Mouse (Mus musculus): ENCODE results near the gene Sulf2. TPM values are rescaled to one million over a fixed set of nuclear protein-coding genes. Genes with fewer than 3 reads are reported as not detected.
"Not testable (repeated sequence)": the region's sequence is repeated elsewhere in the genome, so short reads cannot be mapped to it uniquely, and the experiment has no call there.

Sulf2 gene
- polyA plus RNA-seq, 1 experiment from 2014 or later: 188 TPM

DNA sequence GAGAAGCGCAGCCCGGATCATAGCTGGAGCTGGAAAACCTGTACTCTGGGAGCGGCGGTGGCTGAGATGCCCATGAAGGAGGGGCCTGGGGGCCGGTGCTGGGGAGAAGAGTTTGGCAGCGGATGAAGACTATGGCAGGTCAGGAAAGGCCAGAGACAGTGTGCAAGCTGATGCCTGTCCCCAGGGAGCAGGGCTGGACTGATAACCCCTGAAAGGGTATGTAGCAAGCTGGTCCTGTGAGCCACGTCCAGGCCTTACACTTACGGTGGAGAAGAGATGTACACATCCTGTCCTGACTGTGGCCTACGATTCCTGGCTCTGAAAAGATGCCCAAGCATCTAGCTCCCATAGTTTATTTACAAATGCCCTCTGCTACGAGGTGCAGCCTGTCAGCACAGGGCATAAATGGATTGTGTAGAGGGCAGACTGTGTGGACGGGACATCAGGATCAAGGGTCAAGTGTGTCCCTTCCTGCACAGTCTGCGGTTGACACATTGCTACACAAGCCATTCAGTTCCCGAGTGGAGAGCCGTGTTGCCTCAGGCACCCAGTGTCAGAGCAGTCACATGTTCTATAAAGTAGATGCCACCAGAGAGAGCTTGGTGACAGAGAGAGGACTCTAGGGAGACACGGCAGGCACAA is 57.0 kb downstream of the Sulf2 start:
- H3K4me1 ChIP-seq: peaks cover 15% of the 10 kb centered on the region
- H3K27me3 ChIP-seq (ENCODE audit: low read depth, poor library complexity, severe bottlenecking): no peaks in the 10 kb centered on the region
- H3K27ac ChIP-seq: no peak overlapping the region
- no peaks in the 10 kb centered on the region for H3K9me3 ChIP-seq (replicated peaks)
- H3K4me3 ChIP-seq: no peak overlapping the region
- WGBS: 83% methylated on average over 15 of the region's 15 CpGs
- no peak for DNase-seq (ENCODE audit: low spot score)
- peaks cover 98% of the 10 kb centered on the region for H3K36me3 ChIP-seq

- no peak for DNase-seq (ENCODE audit: low spot score)
- Histone ChIP-seq H3K27me3 (ENCODE audit: low read depth, poor library complexity, severe bottlenecking) (no peaks in the 10 kb centered on the region), H3K4me3 (no peak overlapping the region), H3K36me3 (peaks cover 98% of the 10 kb centered on the region), H3K9me3 (replicated peaks) (no peaks in the 10 kb centered on the region), H3K4me1 (peaks cover 12% of the 10 kb centered on the region), H3K27ac (no peak overlapping the region)
- WGBS: 88% methylated on average over 18 of the region's 18 CpGs
Measured at GRCm38 (mm10) chr2:166097443-166098291, 57.8 kb downstream of the Sulf2 start.

DNA sequence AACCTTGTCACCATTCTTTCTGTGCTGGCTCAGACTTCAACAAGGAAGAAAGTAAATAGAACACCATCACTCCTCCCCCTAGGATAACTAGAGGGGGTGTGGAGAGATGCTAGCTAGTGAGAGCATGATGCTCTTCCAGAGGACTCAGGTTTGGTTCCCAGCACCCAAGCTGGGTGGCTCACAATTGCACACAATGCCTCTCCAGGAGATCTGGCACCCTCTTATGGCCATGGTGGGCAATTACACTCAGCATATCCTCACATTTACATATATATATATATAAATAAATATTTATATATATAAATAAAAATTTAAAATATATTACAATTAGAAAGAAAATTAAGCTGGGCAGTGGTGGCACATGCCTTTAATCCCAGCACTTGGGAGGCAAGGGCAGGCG is 58.6 kb downstream of the Sulf2 start:
- Histone ChIP-seq H3K27me3 (ENCODE audit: low read depth, poor library complexity, severe bottlenecking) (no peaks in the 10 kb centered on the region), H3K4me1 (peaks cover 17% of the 10 kb centered on the region), H3K27ac (no peak overlapping the region), H3K9me3 (replicated peaks) (no peaks in the 10 kb centered on the region), H3K36me3 (peaks cover 98% of the 10 kb centered on the region), H3K4me3 (no peak overlapping the region)
- 100% methylated on average over 1 of the region's 1 CpGs for WGBS
- DNase-seq (ENCODE audit: low spot score): no peak

GRCm38 (mm10) chr2:166096300-166096699 is 59.2 kb downstream of the Sulf2 start:
- H3K4me3 ChIP-seq: no peak overlapping the region
- no peak overlapping the region for H3K27ac ChIP-seq
- no peaks in the 10 kb centered on the region for H3K9me3 ChIP-seq (replicated peaks)
- DNase-seq (ENCODE audit: low spot score): no peak
- 92% methylated on average over 6 of the region's 6 CpGs for WGBS
- H3K4me1 ChIP-seq: peaks cover 22% of the 10 kb centered on the region
- peaks cover 98% of the 10 kb centered on the region for H3K36me3 ChIP-seq
- H3K27me3 ChIP-seq (ENCODE audit: low read depth, poor library complexity, severe bottlenecking): no peaks in the 10 kb centered on the region

GRCm38 (mm10) chr2:166092412-166092811 is 63.1 kb downstream of the Sulf2 start:
- H3K27ac ChIP-seq: no peak overlapping the region
- WGBS: 93% methylated on average over 6 of the region's 6 CpGs

DNA sequence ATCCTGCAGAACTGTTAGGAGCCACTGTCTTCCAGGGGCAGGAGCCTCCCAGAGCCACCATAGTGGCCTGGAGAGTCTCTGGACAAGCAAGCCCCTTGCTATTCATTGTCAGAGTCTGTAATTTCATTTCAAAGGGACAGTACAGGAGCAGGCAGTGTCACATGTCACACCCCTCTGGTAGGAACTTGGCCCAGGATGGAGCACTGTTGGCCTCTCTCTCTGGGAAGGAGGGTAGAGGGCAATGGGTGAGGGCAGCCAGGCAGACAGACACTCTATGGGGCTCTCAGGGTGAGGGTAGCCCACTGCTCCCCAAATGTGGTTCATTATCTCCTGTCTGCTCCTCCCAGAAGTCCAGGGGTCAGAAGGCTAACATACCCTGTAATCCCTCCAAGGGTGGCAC is 63.9 kb downstream of the Sulf2 start:
- 0 out of 2 replicates have a peak overlapping the region, but pooled peaks have one; percentile 21 for H3K27ac ChIP-seq
- no peak for DNase-seq (ENCODE audit: low spot score)
- H3K4me1 ChIP-seq: peaks cover 30% of the 10 kb centered on the region
- peaks cover 100% of the 10 kb centered on the region for H3K36me3 ChIP-seq
- H3K27me3 ChIP-seq (ENCODE audit: low read depth, poor library complexity, severe bottlenecking): no peaks in the 10 kb centered on the region
- H3K9me3 ChIP-seq (replicated peaks): no peaks in the 10 kb centered on the region
- H3K4me3 ChIP-seq: no peak overlapping the region

More at GRCm38 (mm10) chr2:166092412-166092811, 63.1 kb downstream of the Sulf2 start:
- H3K4me3 ChIP-seq: no peak overlapping the region
- H3K9me3 ChIP-seq (replicated peaks): no peaks in the 10 kb centered on the region
- H3K27me3 ChIP-seq (ENCODE audit: low read depth, poor library complexity, severe bottlenecking): no peaks in the 10 kb centered on the region
- DNase-seq (ENCODE audit: low spot score): no peak
- peaks cover 30% of the 10 kb centered on the region for H3K4me1 ChIP-seq
- H3K36me3 ChIP-seq: peaks cover 99% of the 10 kb centered on the region

DNA sequence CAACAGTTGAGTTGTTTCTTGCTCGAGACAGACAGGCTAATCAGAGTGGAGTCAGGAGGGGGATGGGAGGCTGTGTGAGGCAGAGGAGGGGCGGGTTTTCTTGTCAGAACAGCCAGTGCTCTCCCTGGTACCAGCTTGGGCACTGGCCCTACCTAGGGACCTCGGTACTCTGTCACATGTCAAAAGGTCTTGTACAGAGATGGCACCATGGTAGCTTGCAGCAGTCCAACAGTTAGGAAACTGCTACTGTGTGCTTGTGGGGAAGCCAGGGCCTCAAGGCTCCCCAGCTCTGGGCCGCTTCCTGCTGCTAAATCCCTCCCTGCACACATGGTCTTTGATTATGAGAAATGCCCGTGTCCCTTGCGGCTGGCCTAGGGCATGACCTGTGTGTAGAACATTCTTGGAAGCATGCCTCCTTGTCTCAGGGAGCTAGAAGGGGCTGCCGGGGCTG is 65.3 kb downstream of the Sulf2 start:
- H3K27me3 ChIP-seq (ENCODE audit: low read depth, poor library complexity, severe bottlenecking): no peaks in the 10 kb centered on the region
- H3K4me3 ChIP-seq: no peak overlapping the region
- peaks cover 100% of the 10 kb centered on the region for H3K36me3 ChIP-seq
- DNase-seq (ENCODE audit: low spot score): peak; percentile 55
- no peaks in the 10 kb centered on the region for H3K9me3 ChIP-seq (replicated peaks)
- peaks cover 30% of the 10 kb centered on the region for H3K4me1 ChIP-seq
- peak overlapping the region; percentile 37; the same call in 1 of the 2 replicates for H3K27ac ChIP-seq
- WGBS: 31% methylated on average over 7 of the region's 7 CpGs

DNA sequence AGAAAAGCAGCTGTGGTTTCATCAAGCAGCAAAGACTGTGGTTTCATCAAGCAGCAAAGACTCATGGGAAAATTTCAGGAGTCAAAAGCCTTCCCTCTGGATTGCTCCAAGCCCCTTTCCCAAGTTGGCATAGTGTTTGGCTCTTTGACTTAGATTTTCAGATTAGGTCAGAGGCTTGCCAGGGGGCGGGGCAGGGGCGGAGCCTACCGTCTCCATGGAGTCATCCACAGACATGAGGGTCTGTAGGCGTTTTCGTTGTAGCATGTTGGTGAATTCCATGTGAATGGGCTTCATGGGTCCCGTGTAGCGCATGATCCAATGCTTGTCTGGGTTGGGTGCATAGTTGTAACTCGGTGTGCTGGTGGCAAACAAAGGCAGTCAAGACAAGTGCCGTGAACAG is 66.5 kb downstream of the Sulf2 start:
- 90% methylated on average over 9 of the region's 9 CpGs for WGBS
- no peaks in the 10 kb centered on the region for H3K9me3 ChIP-seq (replicated peaks)
- no peak overlapping the region for H3K27ac ChIP-seq
- peaks cover 30% of the 10 kb centered on the region for H3K4me1 ChIP-seq
- no peaks in the 10 kb centered on the region for H3K27me3 ChIP-seq (ENCODE audit: low read depth, poor library complexity, severe bottlenecking)
- no peak for DNase-seq (ENCODE audit: low spot score)
- no peak overlapping the region for H3K4me3 ChIP-seq
- H3K36me3 ChIP-seq: peaks cover 99% of the 10 kb centered on the region

DNA sequence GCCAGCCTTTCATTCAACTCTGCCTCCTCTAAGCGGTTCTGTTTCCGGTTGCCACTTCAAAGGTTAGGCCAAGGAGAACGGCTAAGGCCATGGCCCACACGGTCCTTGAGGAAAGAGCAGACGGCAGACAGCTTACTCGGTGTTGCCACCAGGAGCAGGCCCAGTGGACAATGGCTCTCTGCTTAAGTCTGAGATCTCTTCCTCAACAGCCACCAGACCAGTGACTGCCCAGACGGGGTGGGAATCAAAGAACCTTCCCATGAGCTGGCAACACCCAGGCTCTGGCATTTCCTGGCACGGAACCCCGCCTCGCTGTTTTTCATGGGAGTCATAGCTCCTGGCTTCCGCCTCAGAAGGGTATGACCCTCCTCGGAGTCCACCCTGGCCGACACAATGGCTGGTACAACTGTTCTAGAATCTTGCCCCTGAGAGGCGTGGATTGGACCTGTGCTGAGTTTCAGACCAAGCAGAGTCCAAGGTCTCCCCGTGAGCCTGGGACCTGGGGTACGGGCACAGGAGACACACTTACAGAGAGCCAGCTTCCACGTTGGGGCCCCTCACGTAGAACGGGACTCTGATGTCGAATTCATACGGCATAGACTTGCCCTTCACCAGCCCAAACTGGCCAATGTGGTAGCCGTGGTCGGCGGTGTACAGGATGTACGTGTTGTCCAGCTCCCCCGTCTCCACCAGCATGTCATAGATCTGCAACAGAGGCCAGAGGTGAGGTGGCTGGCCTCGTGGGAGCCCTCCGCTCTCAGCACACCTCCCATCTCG is 68.8 kb downstream of the Sulf2 start:
- peaks cover 18% of the 10 kb centered on the region for H3K4me1 ChIP-seq
- H3K4me3 ChIP-seq: no peak overlapping the region
- no peaks in the 10 kb centered on the region for H3K27me3 ChIP-seq (ENCODE audit: low read depth, poor library complexity, severe bottlenecking)
- no peak for DNase-seq (ENCODE audit: low spot score)
- no peaks in the 10 kb centered on the region for H3K9me3 ChIP-seq (replicated peaks)
- peaks cover 99% of the 10 kb centered on the region for H3K36me3 ChIP-seq
- H3K27ac ChIP-seq: 0 out of 2 replicates have a peak overlapping the region, but pooled peaks have one; percentile 38
- 92% methylated on average over 29 of the region's 29 CpGs for WGBS

DNA sequence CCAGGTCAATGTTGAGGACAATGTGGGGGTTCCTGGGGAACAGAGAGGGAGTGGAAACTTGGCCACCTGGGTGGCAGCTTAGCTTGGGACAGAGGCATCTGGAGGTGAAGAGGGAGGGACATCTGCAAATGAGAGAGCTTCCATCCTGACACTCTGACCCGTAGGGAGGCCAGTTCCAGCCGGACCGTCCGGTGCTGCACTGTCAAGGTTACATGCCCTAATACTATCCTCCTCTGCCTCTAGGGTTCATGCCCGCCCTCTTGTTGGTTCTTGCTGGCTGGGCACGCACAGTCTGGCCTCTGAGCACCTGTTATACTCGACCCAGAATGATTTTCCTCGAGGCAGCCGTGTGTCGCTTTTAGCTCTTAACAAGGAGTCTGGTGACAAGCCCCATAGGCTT is 69.7 kb downstream of the Sulf2 start:
- 94% methylated on average over 10 of the region's 10 CpGs for WGBS
- H3K4me3 ChIP-seq: no peak overlapping the region
- no peaks in the 10 kb centered on the region for H3K27me3 ChIP-seq (ENCODE audit: low read depth, poor library complexity, severe bottlenecking)
- no peak for DNase-seq (ENCODE audit: low spot score)
- H3K27ac ChIP-seq: peak overlapping the region; percentile 38; the same call in 1 of the 2 replicates
- peaks cover 15% of the 10 kb centered on the region for H3K4me1 ChIP-seq
- no peaks in the 10 kb centered on the region for H3K9me3 ChIP-seq (replicated peaks)
- peaks cover 99% of the 10 kb centered on the region for H3K36me3 ChIP-seq

DNA sequence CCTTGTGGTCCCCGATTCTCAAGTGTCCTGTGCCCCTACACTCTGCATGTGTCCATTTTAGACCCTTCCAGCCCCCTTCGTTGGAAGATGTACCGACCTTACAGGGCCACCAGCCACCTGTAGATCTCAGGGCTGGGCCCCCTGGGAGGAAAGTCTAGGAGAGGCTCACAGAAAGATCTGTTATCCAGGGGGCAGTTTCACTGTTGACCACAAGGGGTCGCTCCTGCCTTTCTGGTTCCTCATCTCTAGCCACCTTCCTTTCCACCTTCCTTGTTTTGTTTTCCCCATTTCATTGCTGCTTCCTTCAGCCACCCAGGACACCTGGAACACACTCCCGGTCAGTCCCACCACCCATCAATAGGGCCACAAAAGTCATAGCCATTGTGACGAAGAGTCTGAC is 70.5 kb downstream of the Sulf2 start:
- peak; percentile 80 for DNase-seq (ENCODE audit: low spot score)
- WGBS: 37% methylated on average over 6 of the region's 6 CpGs

GRCm38 (mm10) chr2:166084111-166084510 is 71.4 kb downstream of the Sulf2 start:
- H3K9me3 ChIP-seq (replicated peaks): no peaks in the 10 kb centered on the region
- H3K4me1 ChIP-seq: peaks cover 6% of the 10 kb centered on the region; the same call in 1 of the 2 replicates
- WGBS: 92% methylated on average over 7 of the region's 7 CpGs
- H3K27ac ChIP-seq: no peak overlapping the region
- H3K36me3 ChIP-seq: peaks cover 99% of the 10 kb centered on the region
- H3K27me3 ChIP-seq (ENCODE audit: low read depth, poor library complexity, severe bottlenecking): no peaks in the 10 kb centered on the region
- H3K4me3 ChIP-seq: no peak overlapping the region
- DNase-seq (ENCODE audit: low spot score): no peak

More for the DNA sequence above, 70.5 kb downstream of the Sulf2 start:
- not testable (repeated sequence) for H3K9me3 ChIP-seq (replicated peaks); H3K27ac ChIP-seq; H3K4me1 ChIP-seq; H3K27me3 ChIP-seq (ENCODE audit: low read depth, poor library complexity, severe bottlenecking); H3K4me3 ChIP-seq
- peaks cover 99% of the 10 kb centered on the region for H3K36me3 ChIP-seq
